Mouse (Mus musculus) heart, embryonic 13.5 days (tissue): Measurements from ENCODE around the gene Slc22a15. TPM values are rescaled to one million over a fixed set of nuclear protein-coding genes. Genes with fewer than 3 reads are reported as not detected.

Source experiments
- ATAC-seq: fragments of 200-750 bp; cut with Nextera tagmentation; 2 replicates; pipeline ENCODE4 v1.8.0; 2017; ENCODE audit warnings: moderate TSS enrichment; ENCODE audit not compliant: insufficient number of reproducible peaks, low FRiP score, low TSS enrichment; ENCODE audit errors: extremely low read depth
- H3K27ac ChIP-seq: fragments of 300-500 bp; sonication (generic); replicated peaks from 2 replicates; pipeline ENCODE4 v1.5.1; 2015; ENCODE audit warnings: moderate library complexity, mild to moderate bottlenecking, inconsistent platforms
- H3K27me3 ChIP-seq: fragments of 300-500 bp; sonication (generic); replicated peaks from 2 replicates; pipeline ENCODE4 v1.6.1; 2015; ENCODE audit warnings: mild to moderate bottlenecking, inconsistent platforms
- H3K36me3 ChIP-seq: fragments of 300-500 bp; sonication (generic); 2 replicates; pipeline ENCODE4 v1.6.1; 2015; ENCODE audit warnings: mild to moderate bottlenecking, inconsistent platforms
- H3K4me1 ChIP-seq: fragments of 300-500 bp; sonication (generic); 2 replicates; pipeline ENCODE4 v1.6.1; 2015; ENCODE audit warnings: inconsistent platforms
- H3K4me2 ChIP-seq: fragments of 300-500 bp; sonication (generic); 2 replicates; pipeline ENCODE4 v1.6.1; 2015; ENCODE audit warnings: inconsistent platforms, mild to moderate bottlenecking, moderate library complexity
- H3K4me3 ChIP-seq: fragments of 300-500 bp; sonication (generic); 2 replicates; pipeline ENCODE4 v1.5.1; 2015; ENCODE audit warnings: moderate library complexity, mild to moderate bottlenecking, inconsistent platforms
- H3K9ac ChIP-seq: fragments of 300-500 bp; sonication (generic); 2 replicates; pipeline ENCODE4 v1.6.1; 2015; ENCODE audit warnings: inconsistent platforms, mild to moderate bottlenecking, moderate library complexity
- H3K9me3 ChIP-seq: fragments of 300-500 bp; sonication (generic); 2 replicates; pipeline ENCODE4 v1.6.1; 2016; ENCODE audit warnings: inconsistent platforms
- WGBS: fragments of 180-500 bp; shearing (Covaris S2); methylation state at CpG from one replicate; pipeline ENCODE4 v1.1.7; 2015; ENCODE audit warnings: mixed read lengths; 5-methylcytosine and 5-hydroxymethylcytosine counted together
- polyA plus RNA-seq: library from polyadenylated mRNA; unstranded; fragments of >200 nt; fragmentation: Nextera tagmentation; extraction: Ambion mirVana; gene quantifications from 2 replicates; pipeline ENCODE4 v1.2.1, GENCODE M21; 2015

The Slc22a15 gene
- polyA plus RNA-seq, 1 experiment from 2014 or later = 5.2 TPM

DNA sequence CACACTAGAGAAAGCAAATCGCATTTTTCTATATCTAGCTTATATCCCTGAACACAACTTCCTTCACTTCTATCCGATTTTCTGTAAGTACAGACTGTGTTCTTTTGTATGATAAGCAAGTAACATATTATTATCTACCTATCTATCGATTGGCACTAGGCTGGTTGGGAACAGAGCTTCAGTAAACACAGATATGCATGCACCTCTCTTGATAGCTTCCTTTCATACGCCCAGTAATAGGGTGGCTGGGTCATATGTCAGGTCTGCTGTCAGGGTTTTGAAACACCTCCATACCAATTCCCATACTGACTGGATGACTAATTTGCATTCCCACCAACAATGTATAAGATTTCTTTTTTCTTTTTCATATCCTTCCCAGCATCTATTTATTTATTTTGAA, 16.2 kb upstream of the Slc22a15 start:
- Histone ChIP-seq H3K9me3 (no peaks in the 10 kb centered on the region), H3K4me1 (no peaks in the 10 kb centered on the region), H3K27me3 (no peaks in the 10 kb centered on the region), H3K4me2 (no peak overlapping the region), H3K27ac (no peak overlapping the region), H3K36me3 (no peaks in the 10 kb centered on the region), H3K9ac (no peak overlapping the region), H3K4me3 (no peak overlapping the region)
- ATAC-seq = no peak
- WGBS = 56% methylated on average over 4 of the region's 4 CpGs

- Histone ChIP-seq H3K27ac (no peak overlapping the region), H3K4me2 (no peak overlapping the region), H3K27me3 (no peaks in the 10 kb centered on the region), H3K36me3 (no peaks in the 10 kb centered on the region), H3K4me3 (no peak overlapping the region), H3K9me3 (no peaks in the 10 kb centered on the region), H3K4me1 (no peaks in the 10 kb centered on the region), H3K9ac (no peak overlapping the region)
- whole genome bisulfite sequencing = 71% methylated on average over 3 of the region's 3 CpGs
- no peak for ATAC-seq
These were observed 15.6 kb upstream of the Slc22a15 start for GRCm38 (mm10) chr3:101939865-101940264.

DNA sequence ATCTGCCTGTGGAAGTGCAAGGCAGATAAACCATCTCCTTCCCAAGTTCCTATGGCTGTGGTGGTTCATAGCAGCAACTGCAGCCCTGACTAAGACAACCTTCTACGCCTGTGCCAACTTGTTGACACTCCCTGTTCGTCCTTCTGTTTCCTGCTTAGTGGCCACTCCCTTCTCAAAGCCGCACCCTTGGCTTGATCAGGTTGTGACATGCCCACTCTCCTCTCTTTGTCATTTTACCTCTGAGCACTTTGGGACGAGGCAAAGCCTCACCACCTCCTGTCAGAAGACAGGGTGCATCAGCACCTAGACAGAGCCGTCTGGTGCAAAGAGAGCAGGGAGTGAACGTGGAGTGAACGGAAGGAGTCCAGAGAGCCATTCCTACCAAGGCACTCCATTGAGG, 14.9 kb upstream of the Slc22a15 start:
- 57% methylated on average over 7 of the region's 7 CpGs for WGBS
- Histone ChIP-seq H3K4me1 (no peaks in the 10 kb centered on the region), H3K9me3 (no peaks in the 10 kb centered on the region), H3K36me3 (no peaks in the 10 kb centered on the region), H3K27ac (no peak overlapping the region), H3K27me3 (no peaks in the 10 kb centered on the region), H3K9ac (no peak overlapping the region), H3K4me2 (no peak overlapping the region), H3K4me3 (no peak overlapping the region)
- no peak for ATAC-seq

- no peaks in the 10 kb centered on the region for H3K9me3 ChIP-seq
- ATAC-seq = no peak
- WGBS = 56% methylated on average over 3 of the region's 3 CpGs
- H3K27me3 ChIP-seq = no peaks in the 10 kb centered on the region
- no peak overlapping the region for H3K4me3 ChIP-seq
- H3K27ac ChIP-seq = no peak overlapping the region
- no peak overlapping the region for H3K4me2 ChIP-seq
- H3K4me1 ChIP-seq = no peaks in the 10 kb centered on the region
- H3K36me3 ChIP-seq = no peaks in the 10 kb centered on the region
- H3K9ac ChIP-seq = no peak overlapping the region
These were observed 12.1 kb upstream of the Slc22a15 start for GRCm38 (mm10) chr3:101936369-101936768.

DNA sequence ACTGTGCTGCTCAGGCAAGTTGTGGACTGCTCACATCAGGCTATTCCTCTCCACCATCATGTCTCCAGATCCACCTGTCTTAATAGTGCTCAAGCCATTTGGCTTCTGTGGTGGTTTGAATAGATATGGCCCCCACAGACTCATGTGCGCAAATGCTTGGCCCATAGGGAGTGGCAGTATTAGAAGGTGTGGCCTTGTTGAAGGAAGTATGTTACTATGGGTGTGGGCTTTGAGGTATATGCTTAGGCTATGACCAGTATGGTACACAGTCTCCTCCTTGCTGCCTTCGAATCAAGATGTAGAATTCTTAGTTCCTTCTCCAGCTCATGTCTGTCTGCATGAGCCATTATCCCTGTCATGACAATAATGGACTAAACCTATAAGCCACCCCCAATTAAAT, 9.6 kb upstream of the Slc22a15 start:
- WGBS = 81% methylated on average over 2 of the region's 2 CpGs
- ATAC-seq = no peak

GRCm38 (mm10) chr3:101929105-101929876, 5.0 kb upstream of the Slc22a15 start:
- no peaks in the 10 kb centered on the region for H3K36me3 ChIP-seq
- no peaks in the 10 kb centered on the region for H3K9me3 ChIP-seq
- no peak overlapping the region for H3K9ac ChIP-seq
- H3K4me3 ChIP-seq = no peak overlapping the region
- H3K4me2 ChIP-seq = no peak overlapping the region
- no peak overlapping the region for H3K27ac ChIP-seq
- H3K27me3 ChIP-seq = no peaks in the 10 kb centered on the region
- 0 out of 2 replicates have a peak, but pooled peaks have one; percentile 19 for ATAC-seq
- H3K4me1 ChIP-seq = peaks cover 26% of the 10 kb centered on the region
- 33% methylated on average over 4 of the region's 4 CpGs for WGBS

More for the DNA sequence above, 9.6 kb upstream of the Slc22a15 start:
- H3K27ac ChIP-seq = no peak overlapping the region
- no peaks in the 10 kb centered on the region for H3K27me3 ChIP-seq
- H3K4me1 ChIP-seq = peaks cover 10% of the 10 kb centered on the region
- H3K36me3 ChIP-seq = no peaks in the 10 kb centered on the region
- no peak overlapping the region for H3K4me3 ChIP-seq
- no peak overlapping the region for H3K9ac ChIP-seq
- H3K9me3 ChIP-seq = no peaks in the 10 kb centered on the region
- H3K4me2 ChIP-seq = no peak overlapping the region

DNA sequence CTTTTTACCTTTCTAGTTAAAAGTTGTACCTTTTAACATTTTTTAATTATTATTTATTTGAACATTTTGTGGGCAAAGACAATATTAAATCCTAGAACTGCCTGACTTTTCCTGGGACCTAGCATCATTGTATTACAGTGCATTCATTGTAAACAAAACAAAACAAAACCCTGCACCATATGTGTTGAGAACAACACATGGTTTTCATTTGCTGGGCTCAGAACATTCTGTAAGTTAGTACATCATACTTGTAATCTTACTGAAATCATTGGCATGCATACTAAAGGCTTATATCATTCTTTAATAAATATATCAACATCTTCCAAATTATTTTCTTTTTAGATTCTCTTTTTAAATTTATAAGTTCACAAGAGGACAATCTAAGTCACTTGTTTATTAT, 2.4 kb upstream of the Slc22a15 start:
- Histone ChIP-seq H3K4me3 (no peak overlapping the region), H3K4me1 (peaks cover 39% of the 10 kb centered on the region), H3K36me3 (peaks cover 7% of the 10 kb centered on the region), H3K9me3 (no peaks in the 10 kb centered on the region), H3K4me2 (no peak overlapping the region), H3K27me3 (no peaks in the 10 kb centered on the region), H3K27ac (no peak overlapping the region), H3K9ac (no peak overlapping the region)
- no peak for ATAC-seq

DNA sequence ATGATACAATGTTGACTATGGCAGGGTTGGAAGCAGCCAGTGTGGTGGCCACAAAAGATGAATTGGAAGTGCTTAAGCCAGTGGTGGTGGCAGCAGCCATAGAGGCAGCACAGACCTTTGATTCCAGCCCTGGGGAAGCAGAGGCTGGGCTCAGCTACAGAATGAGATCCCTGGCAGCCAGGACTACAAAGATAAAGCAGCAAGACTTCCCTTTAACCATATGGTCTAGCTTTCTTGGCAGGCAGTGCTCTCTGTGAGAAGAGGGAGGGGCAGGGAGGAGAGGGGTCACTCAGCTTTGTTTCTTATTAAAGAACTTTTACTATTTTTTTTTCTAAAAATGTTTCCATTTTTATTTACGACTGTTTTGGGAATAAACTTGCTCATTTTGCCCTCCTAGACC, 1.4 kb upstream of the Slc22a15 start:
- 60% methylated on average over 1 of the region's 1 CpGs for WGBS
- no peaks in the 10 kb centered on the region for H3K27me3 ChIP-seq
- no peak for ATAC-seq

GRCm38 (mm10) chr3:101922366-101922765, 1.9 kb downstream of the Slc22a15 start:
- no peaks in the 10 kb centered on the region for H3K9me3 ChIP-seq
- H3K27me3 ChIP-seq = no peaks in the 10 kb centered on the region

More for the DNA sequence above, 1.4 kb upstream of the Slc22a15 start:
- Histone ChIP-seq H3K36me3 (peaks cover 13% of the 10 kb centered on the region), H3K9ac (no peak overlapping the region), H3K4me3 (no peak overlapping the region), H3K4me2 (0 out of 2 replicates have a peak overlapping the region, but pooled peaks have one; percentile 79), H3K4me1 (peaks cover 39% of the 10 kb centered on the region), H3K27ac (peak overlapping the region; percentile 66), H3K9me3 (no peaks in the 10 kb centered on the region)

GRCm38 (mm10) chr3:101918526-101918925, 5.7 kb downstream of the Slc22a15 start:
- Histone ChIP-seq H3K36me3 (peaks cover 32% of the 10 kb centered on the region), H3K4me2 (no peak overlapping the region), H3K4me1 (peaks cover 32% of the 10 kb centered on the region), H3K4me3 (no peak overlapping the region), H3K9ac (no peak overlapping the region), H3K27ac (no peak overlapping the region), H3K27me3 (no peaks in the 10 kb centered on the region), H3K9me3 (no peaks in the 10 kb centered on the region)
- WGBS = 91% methylated on average over 3 of the region's 3 CpGs
- ATAC-seq = no peak

More at GRCm38 (mm10) chr3:101922366-101922765, 1.9 kb downstream of the Slc22a15 start:
- H3K4me3 ChIP-seq = peak overlapping the region; percentile 83; the same call in 1 of the 2 replicates
- WGBS = 76% methylated on average over 7 of the region's 7 CpGs
- peak overlapping the region; percentile 79 for H3K4me2 ChIP-seq
- ATAC-seq = no peak
- H3K27ac ChIP-seq = no peak overlapping the region
- peaks cover 38% of the 10 kb centered on the region for H3K4me1 ChIP-seq
- peaks cover 13% of the 10 kb centered on the region for H3K36me3 ChIP-seq
- no peak overlapping the region for H3K9ac ChIP-seq

DNA sequence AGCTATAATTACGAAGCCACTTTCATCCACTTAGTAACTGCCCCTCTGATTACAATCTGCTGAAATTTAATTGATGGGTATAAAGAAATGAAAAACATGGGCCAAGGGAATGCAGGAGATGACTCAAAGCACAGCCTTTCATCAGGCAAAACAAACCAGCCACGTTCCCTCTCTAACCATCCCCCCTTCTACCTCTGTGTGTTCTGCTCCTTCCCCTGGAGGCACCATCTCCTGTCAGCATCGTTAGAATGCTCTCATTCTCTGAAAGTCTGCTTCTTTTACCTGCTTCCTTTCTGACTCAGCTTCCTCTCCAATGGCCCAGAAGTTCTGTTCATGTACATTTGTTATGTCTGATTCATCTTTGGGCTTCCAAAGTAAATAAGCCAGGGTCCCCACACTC, 6.6 kb downstream of the Slc22a15 start:
- Histone ChIP-seq H3K36me3 (peaks cover 39% of the 10 kb centered on the region), H3K4me3 (no peak overlapping the region), H3K4me2 (no peak overlapping the region), H3K27ac (no peak overlapping the region), H3K27me3 (no peaks in the 10 kb centered on the region), H3K9ac (no peak overlapping the region), H3K4me1 (peaks cover 23% of the 10 kb centered on the region), H3K9me3 (no peaks in the 10 kb centered on the region)
- ATAC-seq = no peak
- 34% methylated on average over 3 of the region's 3 CpGs for WGBS

DNA sequence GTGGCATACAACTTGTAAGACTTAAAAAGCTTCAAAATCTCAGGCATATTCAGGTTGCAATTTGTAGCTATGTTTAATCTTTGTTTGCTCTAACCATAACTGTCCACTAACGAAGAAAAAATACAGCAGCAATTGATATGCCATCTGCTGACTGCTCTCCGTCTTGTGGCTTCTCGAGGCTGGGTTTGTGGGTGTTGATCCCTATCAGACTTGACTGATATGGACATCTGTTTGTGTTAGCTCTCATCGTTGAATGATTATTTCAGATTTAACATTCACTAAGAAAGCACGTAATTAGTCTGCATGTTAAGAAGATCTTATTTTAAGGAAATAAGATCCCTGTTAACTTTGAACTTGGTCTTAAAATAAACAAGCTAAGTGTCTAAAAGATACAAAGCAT, 7.7 kb downstream of the Slc22a15 start:
- Histone ChIP-seq H3K36me3 (peaks cover 38% of the 10 kb centered on the region), H3K27me3 (no peaks in the 10 kb centered on the region), H3K4me2 (no peak overlapping the region), H3K4me1 (peaks cover 21% of the 10 kb centered on the region), H3K9me3 (no peaks in the 10 kb centered on the region), H3K4me3 (no peak overlapping the region), H3K9ac (no peak overlapping the region), H3K27ac (no peak overlapping the region)
- ATAC-seq = no peak
- 64% methylated on average over 5 of the region's 5 CpGs for WGBS
